Mouse (Mus musculus) spleen, adult 2 months (tissue): Measurements from ENCODE around the gene Mreg. TPM values are rescaled to one million over a fixed set of nuclear protein-coding genes. Genes with fewer than 3 reads are reported as not detected.

Experiments
- DNase-seq, 2 experiments: peaks; one replicate each; pipeline versions ENCODE4 v3.0.0 to v3.0.0-alpha.2; 2012 to 2021; ENCODE audit warnings: low spot score in 2 of 2, low read depth in 1 of 2
- H3K27ac ChIP-seq: fragments of 200-500 bp; 2 replicates; pipeline ENCODE4 v1.5.1; 2012; ENCODE audit warnings: low read length, inconsistent platforms; ENCODE audit not compliant: insufficient read depth
- H3K27me3 ChIP-seq: fragments of 200-500 bp; 2 replicates; pipeline ENCODE4 v1.6.1; 2012; ENCODE audit warnings: mild to moderate bottlenecking, moderate library complexity, low read length, inconsistent platforms; ENCODE audit not compliant: control insufficient read depth, insufficient read depth
- H3K36me3 ChIP-seq: fragments of 200-500 bp; 2 replicates; pipeline ENCODE4 v1.6.1; 2012; ENCODE audit warnings: mild to moderate bottlenecking, low read length, inconsistent platforms; ENCODE audit not compliant: control insufficient read depth, insufficient read depth
- H3K4me1 ChIP-seq: fragments of 200-500 bp; 2 replicates; pipeline ENCODE4 v1.6.1; 2011; ENCODE audit warnings: inconsistent platforms; ENCODE audit not compliant: control insufficient read depth, insufficient read depth, insufficient read length
- H3K4me3 ChIP-seq: fragments of 200-500 bp; 2 replicates; pipeline ENCODE4 v1.5.1; 2011; ENCODE audit warnings: mild to moderate bottlenecking, inconsistent platforms; ENCODE audit not compliant: insufficient read depth, insufficient read length; ENCODE audit errors: extremely low read depth
- CTCF ChIP-seq: fragments of 200-500 bp; IDR thresholded peaks from 2 replicates; pipeline ENCODE4 v1.5.1; 2011; ENCODE audit warnings: mild to moderate bottlenecking, inconsistent platforms; ENCODE audit not compliant: insufficient read depth, insufficient read length, insufficient replicate concordance; ENCODE audit errors: extremely low read depth
- POLR2A ChIP-seq: fragments of 200-500 bp; IDR thresholded peaks from 2 replicates; pipeline ENCODE4 v1.6.1; 2011; ENCODE audit warnings: low read depth, low read length, inconsistent platforms
- WGBS: fragments of 180-500 bp; shearing (Covaris S2); methylation state at CpG from one replicate; pipeline ENCODE4 v1.1.7; 2018; 5-methylcytosine and 5-hydroxymethylcytosine counted together
- polyA plus RNA-seq: library from polyadenylated mRNA; depleted of rRNA; stranded (reverse); fragments of >200 nt; gene quantifications from 2 replicates; pipeline ENCODE4 v1.2.3, GENCODE M21; 2012

The Mreg gene
- polyA plus RNA-seq, 1 experiment = 5.6 TPM

DNA sequence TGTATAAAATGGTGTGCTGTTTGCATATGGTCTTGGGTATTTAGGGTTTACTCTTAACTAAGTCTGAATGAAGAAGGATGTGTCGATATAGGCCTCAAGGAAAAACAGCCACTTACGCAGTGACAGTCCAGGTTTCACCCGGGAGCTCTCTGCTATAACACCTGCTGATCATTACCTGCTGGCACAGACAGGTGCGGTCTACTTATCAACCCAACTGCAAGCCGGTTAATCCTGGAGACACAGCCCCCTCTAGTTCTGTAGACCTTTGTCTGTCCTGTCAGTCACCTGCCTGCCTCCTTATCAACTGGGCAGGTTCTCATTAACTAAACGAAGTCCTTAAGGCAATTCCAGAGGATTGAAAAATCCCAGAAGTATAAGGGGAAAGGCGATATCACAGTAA lies 37.9 kb downstream of the Mreg start:
- no peak overlapping the region for H3K27ac ChIP-seq
- DNase-seq = no peak
- H3K36me3 ChIP-seq = no peaks in the 10 kb centered on the region
- 91% methylated on average over 7 of the region's 7 CpGs for WGBS
- no peaks in the 10 kb centered on the region for H3K4me1 ChIP-seq
- H3K4me3 ChIP-seq = no peak overlapping the region
- TF ChIP-seq CTCF (no peak), POLR2A (no peak)
- H3K27me3 ChIP-seq = no peaks in the 10 kb centered on the region

DNA sequence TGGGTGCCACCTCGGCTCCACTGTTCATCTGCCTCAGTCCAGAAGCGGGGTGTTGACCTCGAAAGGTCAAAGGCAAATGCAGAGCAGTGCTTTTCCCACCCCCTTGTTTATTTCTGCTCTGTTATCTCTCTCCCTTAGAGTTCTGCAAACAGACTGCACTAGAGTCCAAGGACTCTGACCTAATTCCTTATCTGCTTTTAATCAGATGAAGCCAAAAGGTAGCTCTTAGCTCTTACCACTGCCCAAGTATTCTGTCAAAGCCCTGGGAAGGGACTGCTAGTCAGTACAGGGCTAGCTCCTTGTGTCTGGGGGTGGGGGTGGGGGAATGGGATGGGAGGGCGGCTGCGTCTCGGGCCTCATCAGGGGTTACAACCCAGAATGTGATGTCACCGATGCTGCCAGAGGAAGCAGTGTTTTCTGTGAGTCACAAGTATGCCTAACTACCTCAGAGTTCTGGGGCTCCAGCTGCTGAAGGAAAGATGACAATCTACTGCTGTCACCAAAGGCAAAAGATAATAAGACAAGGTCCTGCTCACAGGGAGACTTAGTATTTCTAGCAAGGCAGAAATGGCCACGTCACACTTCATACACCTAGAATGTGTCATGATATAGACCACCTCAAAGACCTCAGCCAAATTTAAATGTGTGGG lies 38.6 kb downstream of the Mreg start:
- Histone ChIP-seq H3K27me3 (no peaks in the 10 kb centered on the region), H3K4me1 (no peaks in the 10 kb centered on the region), H3K4me3 (no peak overlapping the region), H3K36me3 (no peaks in the 10 kb centered on the region), H3K27ac (no peak overlapping the region)
- TF ChIP-seq POLR2A = no peak
- WGBS = 71% methylated on average over 8 of the region's 8 CpGs
- DNase-seq = no peak

DNA sequence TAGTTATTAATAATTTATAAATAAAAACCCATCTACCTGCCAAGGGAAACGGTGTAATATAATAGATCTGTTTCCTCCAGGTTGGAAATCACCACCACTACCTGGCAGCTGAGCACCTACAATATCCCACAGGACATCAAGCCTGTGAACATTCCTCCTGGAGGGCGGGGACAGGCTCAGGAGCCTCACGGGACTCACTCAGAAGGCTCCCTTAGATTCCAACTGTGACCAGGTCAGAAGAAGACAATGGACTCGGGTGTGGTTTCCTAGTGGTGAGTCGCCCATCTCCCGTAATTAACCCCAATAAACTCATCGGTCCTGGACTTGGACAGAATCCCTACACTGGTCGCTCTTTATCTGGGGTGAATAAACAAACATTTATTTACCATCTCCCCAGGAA lies 39.3 kb downstream of the Mreg start:
- no peak overlapping the region for H3K27ac ChIP-seq
- no peaks in the 10 kb centered on the region for H3K27me3 ChIP-seq
- no peaks in the 10 kb centered on the region for H3K36me3 ChIP-seq
- TF ChIP-seq CTCF = no peak
- TF ChIP-seq POLR2A = no peak
- no peak for DNase-seq
- H3K4me1 ChIP-seq = no peaks in the 10 kb centered on the region
- H3K4me3 ChIP-seq = no peak overlapping the region
- WGBS = 86% methylated on average over 8 of the region's 8 CpGs

DNA sequence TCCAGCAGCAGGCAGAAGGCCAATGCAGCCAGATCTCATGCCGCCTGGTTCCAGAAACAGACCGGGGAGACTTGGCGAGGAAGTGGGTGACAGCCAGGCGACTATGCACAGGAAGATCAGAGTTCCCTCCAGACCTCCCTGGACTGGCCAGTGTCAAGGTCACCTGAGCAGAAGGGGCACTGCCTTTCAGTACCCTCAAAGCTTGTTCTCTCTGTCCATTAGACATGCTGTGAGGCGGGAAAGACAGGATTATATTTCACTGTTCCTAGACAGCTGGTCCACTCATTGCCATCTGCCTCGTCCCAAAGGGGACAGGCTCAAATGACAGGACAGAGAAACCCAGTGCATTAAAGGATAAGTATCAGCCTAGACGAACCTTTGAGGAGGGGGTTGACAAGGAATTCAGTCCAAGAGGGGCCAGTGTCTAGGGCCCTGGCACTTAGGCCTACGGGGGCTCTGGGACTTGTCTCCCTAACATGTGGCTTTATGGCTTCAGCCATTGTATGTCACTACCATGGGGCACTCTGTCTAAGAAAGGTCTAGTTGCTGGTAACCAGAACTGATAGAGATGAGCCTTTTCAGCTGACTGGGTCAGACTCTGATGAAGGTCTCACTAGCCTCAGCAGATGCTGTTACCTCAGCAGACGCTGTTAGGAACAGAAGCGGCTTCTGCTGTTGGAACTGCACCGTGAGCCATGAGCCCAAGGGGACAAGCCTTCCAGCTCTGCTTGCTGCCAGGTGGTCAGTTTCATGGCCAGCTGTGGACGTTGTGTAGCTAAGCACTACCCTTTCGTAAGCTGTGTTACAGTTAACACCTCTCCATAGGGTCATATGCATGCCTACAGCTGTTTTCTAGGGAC lies 40.9 kb downstream of the Mreg start:
- H3K4me1 ChIP-seq = no peaks in the 10 kb centered on the region
- no peaks in the 10 kb centered on the region for H3K27me3 ChIP-seq
- H3K27ac ChIP-seq = no peak overlapping the region
- H3K4me3 ChIP-seq = no peak overlapping the region
- H3K36me3 ChIP-seq = no peaks in the 10 kb centered on the region
- TF ChIP-seq CTCF = no peak
- TF ChIP-seq POLR2A = no peak
- no peak for DNase-seq
- WGBS = 85% methylated on average over 13 of the region's 13 CpGs

DNA sequence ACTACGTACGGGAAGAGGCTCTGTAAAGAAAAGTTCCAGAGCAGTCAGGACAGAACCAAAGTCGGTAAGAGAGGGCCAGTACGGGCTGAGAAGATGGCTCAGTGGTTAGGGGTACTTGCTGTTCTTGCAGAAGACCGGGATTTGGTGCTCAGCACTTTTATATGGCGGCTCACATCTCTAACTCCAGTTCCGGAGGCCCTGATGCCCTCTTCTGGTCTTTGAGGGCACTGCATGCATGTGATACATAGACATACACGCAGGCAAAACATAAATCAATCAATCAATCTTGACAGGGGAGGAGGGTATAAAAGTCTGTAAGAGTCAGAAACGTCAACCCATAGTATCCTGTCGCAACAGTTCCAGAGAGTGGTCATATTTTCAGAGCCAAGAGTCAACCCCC lies 45.1 kb downstream of the Mreg start:
- Histone ChIP-seq H3K4me1 (no peaks in the 10 kb centered on the region), H3K4me3 (no peak overlapping the region), H3K27ac (no peak overlapping the region), H3K36me3 (no peaks in the 10 kb centered on the region), H3K27me3 (no peaks in the 10 kb centered on the region)
- WGBS = 91% methylated on average over 10 of the region's 10 CpGs
- TF ChIP-seq CTCF (no peak), POLR2A (no peak)
- DNase-seq = no peak

DNA sequence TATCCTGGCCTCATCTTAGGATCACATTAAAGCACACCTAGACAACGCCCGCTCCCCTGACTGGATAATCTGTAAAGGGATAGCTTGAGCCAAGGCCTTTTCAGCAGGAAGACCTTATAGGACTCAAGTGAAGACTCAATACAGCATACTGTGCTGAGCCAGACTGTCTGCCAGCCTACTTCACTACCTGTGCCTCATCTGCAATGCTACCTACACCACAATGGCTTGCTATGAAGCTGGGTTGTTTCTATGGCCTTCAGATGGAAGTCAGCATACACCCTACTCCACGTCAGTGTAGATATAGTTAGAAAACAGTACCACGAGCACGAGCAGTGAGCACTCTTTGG lies 45.7 kb downstream of the Mreg start:
- TF ChIP-seq POLR2A = no peak
- TF ChIP-seq CTCF = no peak
- Histone ChIP-seq H3K4me1 (no peaks in the 10 kb centered on the region), H3K4me3 (no peak overlapping the region), H3K27ac (no peak overlapping the region), H3K36me3 (no peaks in the 10 kb centered on the region), H3K27me3 (no peaks in the 10 kb centered on the region)
- no peak for DNase-seq
- WGBS = 95% methylated on average over 5 of the region's 5 CpGs
